Mouse (Mus musculus) gastrocnemius, adult 18-20 months (tissue): ENCODE measurements around the gene Ovol3. TPM values are rescaled to one million over a fixed set of nuclear protein-coding genes. Genes with fewer than 3 reads are reported as not detected.
"Not testable (repeated sequence)": the region's sequence is repeated elsewhere in the genome, so short reads cannot be mapped to it uniquely, and the experiment has no call there.

Experiments used
- DNase-seq: peaks from one replicate; pipeline ENCODE4 v3.0.0; 2021; ENCODE audit warnings: low spot score
- total RNA-seq, 2 experiments: library from RNA; stranded (reverse); gene quantifications; 2 replicates each; pipeline ENCODE4 v1.2.3; 2021

The Ovol3 gene
- total RNA-seq, 2 experiments from 2014 or later: not detected

- no peak for DNase-seq
Measured at GRCm38 (mm10) chr7:30224206-30224605, 11.3 kb downstream of the Ovol3 start.

GRCm38 (mm10) chr7:30222205-30222604 lies 13.3 kb downstream of the Ovol3 start:
- no peak for DNase-seq

- DNase-seq: no peak
Measured at GRCm38 (mm10) chr7:30221433-30221832, 14.1 kb downstream of the Ovol3 start.

- no peak for DNase-seq
Measured at GRCm38 (mm10) chr7:30220008-30220356, 15.5 kb downstream of the Ovol3 start.

- DNase-seq: peak; percentile 51
Measured at GRCm38 (mm10) chr7:30219293-30220007, 16.1 kb downstream of the Ovol3 start.

GRCm38 (mm10) chr7:30217277-30217676 lies 18.2 kb downstream of the Ovol3 start:
- no peak for DNase-seq

- peak; percentile 80 for DNase-seq
Measured at GRCm38 (mm10) chr7:30216723-30217151, 18.8 kb downstream of the Ovol3 start.

- no peak for DNase-seq
Measured at GRCm38 (mm10) chr7:30215875-30216274, 19.6 kb downstream of the Ovol3 start.

- DNase-seq: no peak
Measured at GRCm38 (mm10) chr7:30213881-30214280, 21.6 kb downstream of the Ovol3 start.

- no peak for DNase-seq
Measured at GRCm38 (mm10) chr7:30211025-30211424, 24.5 kb downstream of the Ovol3 start.

- not testable (repeated sequence) for DNase-seq
Measured at GRCm38 (mm10) chr7:30206364-30206763, 29.2 kb downstream of the Ovol3 start.

GRCm38 (mm10) chr7:30205383-30205782 lies 30.1 kb downstream of the Ovol3 start:
- peak; percentile 79 for DNase-seq

GRCm38 (mm10) chr7:30204380-30204779 lies 31.1 kb downstream of the Ovol3 start:
- no peak for DNase-seq

- DNase-seq: peak; percentile 83
Measured at GRCm38 (mm10) chr7:30202895-30203690, 32.4 kb downstream of the Ovol3 start.

- DNase-seq: not testable (repeated sequence)
Measured at GRCm38 (mm10) chr7:30200661-30201060, 34.9 kb downstream of the Ovol3 start.

GRCm38 (mm10) chr7:30200200-30200599 lies 35.3 kb downstream of the Ovol3 start:
- no peak for DNase-seq

- DNase-seq: no peak
Measured at GRCm38 (mm10) chr7:30199498-30200139, 35.9 kb downstream of the Ovol3 start.

- DNase-seq: peak; percentile 70
Measured at GRCm38 (mm10) chr7:30198481-30198971, 37.0 kb downstream of the Ovol3 start, which contains the start of gene Capns1. TSS of gene Capns1 (minus strand) at chr7:30198811.

GRCm38 (mm10) chr7:30197592-30198129 lies 37.9 kb downstream of the Ovol3 start:
- DNase-seq: no peak

GRCm38 (mm10) chr7:30196171-30196570 lies 39.4 kb downstream of the Ovol3 start:
- DNase-seq: no peak

GRCm38 (mm10) chr7:30195461-30195860 lies 40.1 kb downstream of the Ovol3 start:
- no peak for DNase-seq

- DNase-seq: peak; percentile 94
Measured at GRCm38 (mm10) chr7:30194884-30195283, 40.6 kb downstream of the Ovol3 start.
